Mouse (Mus musculus) adipocyte (in vitro differentiated cells): ENCODE measurements at regions not wholly inside any gene's neighbourhood (a gene's known extent, or its start where the extent isn't known, plus 50 kb on each side); places are given as distances from the start of the nearest gene placed in this dataset.
A peak's percentile ranks its signal among the peaks of the same experiment; 100 is the strongest.

ENCODE experiments used
- DNase-seq: peaks from one replicate; pipeline ENCODE4 v3.0.0-alpha.2; 2016; ENCODE audit warnings: low spot score

GRCm38 (mm10) chr19:57541693-57542314 is 69.0 kb upstream of the Atrnl1 start:
- no peak for DNase-seq

- no peak for DNase-seq
Observed at GRCm38 (mm10) chr19:57542506-57542905, 68.3 kb upstream of the Atrnl1 start.

GRCm38 (mm10) chr19:57543681-57544214 is 67.1 kb upstream of the Atrnl1 start:
- no peak for DNase-seq

- no peak for DNase-seq
Observed at GRCm38 (mm10) chr19:57544229-57544879, 66.5 kb upstream of the Atrnl1 start.

- DNase-seq = no peak
Observed at GRCm38 (mm10) chr19:57545071-57545470, 65.8 kb upstream of the Atrnl1 start.

- DNase-seq = no peak
Observed at GRCm38 (mm10) chr19:57546039-57546438, 64.8 kb upstream of the Atrnl1 start.

- no peak for DNase-seq
Observed at GRCm38 (mm10) chr19:57546519-57546918, 64.3 kb upstream of the Atrnl1 start.

- DNase-seq = no peak
Observed at GRCm38 (mm10) chr19:57548093-57548492, 62.7 kb upstream of the Atrnl1 start.

GRCm38 (mm10) chr19:57548661-57549060 is 62.2 kb upstream of the Atrnl1 start:
- no peak for DNase-seq

- no peak for DNase-seq
Observed at GRCm38 (mm10) chr19:57552964-57553740, 57.7 kb upstream of the Atrnl1 start.

- DNase-seq = no peak
Observed at GRCm38 (mm10) chr19:57554086-57554485, 56.7 kb upstream of the Atrnl1 start.

- DNase-seq = no peak
Observed at GRCm38 (mm10) chr19:57555313-57555712, 55.5 kb upstream of the Atrnl1 start.

GRCm38 (mm10) chr19:57558420-57558967 is 52.3 kb upstream of the Atrnl1 start:
- no peak for DNase-seq

- peak; percentile 31 for DNase-seq
Observed at GRCm38 (mm10) chr19:57560757-57561156, 50.1 kb upstream of the Atrnl1 start.
